Mouse (Mus musculus) activated CD4-positive, CD25-positive, alpha-beta regulatory T cell (primary cell): ENCODE data around the gene Psg20. TPM values are rescaled to one million over a fixed set of nuclear protein-coding genes. Genes with fewer than 3 reads are reported as not detected.

Experiments used
- polyA plus RNA-seq, 2 experiments: library from polyadenylated mRNA; unstranded; fragments of 100-300 nt; shearing (Covaris generic); gene quantifications; one replicate each; pipeline ENCODE4 v1.2.1; 2017

Gene Psg20
- polyA plus RNA-seq, result not detected

DNA sequence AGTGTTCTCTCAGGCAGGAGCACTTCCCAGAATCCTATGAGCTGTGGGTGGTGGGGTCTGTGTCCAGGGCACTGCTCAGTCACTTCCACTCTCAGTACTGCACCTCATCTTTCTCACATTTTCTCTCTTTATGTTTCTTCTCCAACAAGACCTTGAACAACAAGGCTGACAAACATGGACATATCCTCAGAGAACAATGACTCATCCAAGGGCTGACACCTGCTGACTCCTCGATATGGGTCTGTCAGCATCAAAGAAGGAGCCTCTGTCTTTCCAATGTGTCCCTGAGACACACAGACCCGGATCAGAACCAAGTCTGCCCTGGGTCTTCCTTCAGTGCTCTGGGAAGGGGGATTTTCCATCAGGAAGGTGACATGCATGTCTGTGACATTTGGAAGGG is at the start of gene Psg20:
Gene Psg20, minus strand, starts transcription at position 101 of the 400 bp plus-strand sequence.

GRCm38 (mm10) chr7:18717790-18718189 is 31.8 kb upstream of the Psg20 start, which contains the start of gene Psg22:
Gene Psg22 (plus strand): TSS chr7:18718090.

DNA sequence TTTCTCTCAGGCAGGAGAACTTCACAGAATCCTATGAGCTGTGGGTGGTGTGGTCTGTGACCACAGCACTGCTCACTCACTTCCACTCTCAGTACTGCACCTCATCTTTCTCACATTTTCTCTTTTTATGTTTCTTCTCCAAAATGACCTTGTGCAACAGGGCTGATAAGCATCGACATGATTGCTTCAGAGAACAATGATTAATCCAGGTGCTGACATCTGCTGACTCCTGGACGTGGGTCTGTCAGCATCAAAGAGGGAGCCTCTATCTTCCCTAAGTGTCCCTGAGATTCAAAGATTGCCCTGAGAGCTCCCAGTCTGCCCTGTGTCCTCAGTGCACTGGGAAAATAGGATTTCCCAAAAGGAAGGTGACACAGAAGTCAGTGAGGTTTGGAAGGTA is 29.4 kb downstream of the Psg20 start, which contains the start of gene Psg21:
Gene Psg21, minus strand, starts transcription at position 101 of the 400 bp plus-strand sequence.

Other genes starting within 250 kb of the Psg20 start
- under 1 TPM in 1 of 2 experiments, not detected in 1; 0.11 TPM for gene Psg26, start 202.0 kb downstream of the Psg20 start, polyA plus RNA-seq
- gene Psg25, start 153.9 kb downstream of the Psg20 start, polyA plus RNA-seq, result not detected
- not detected for gene Psg27, start 118.9 kb downstream of the Psg20 start, polyA plus RNA-seq
- under 1 TPM; 0.11 to 0.14 TPM for gene Psg23, start 69.7 kb downstream of the Psg20 start, polyA plus RNA-seq
- under 1 TPM in 1 of 2 experiments, not detected in 1; 0.17 TPM for gene Psg21, start 29.5 kb downstream of the Psg20 start, polyA plus RNA-seq
- gene Psg22, start 31.9 kb upstream of the Psg20 start, polyA plus RNA-seq, result not detected
- gene Psg19, start 112.3 kb upstream of the Psg20 start, polyA plus RNA-seq, result not detected
- gene Psg17, start 135.4 kb upstream of the Psg20 start, polyA plus RNA-seq, result not detected
- gene Mill2, start 153.8 kb upstream of the Psg20 start, polyA plus RNA-seq, result under 1 TPM in 1 of 2 experiments, not detected in 1; 0.77 TPM
- 100 to 1,000 TPM; 131 to 365 TPM for gene Pglyrp1, start 185.1 kb upstream of the Psg20 start, polyA plus RNA-seq
- 10 to 100 TPM; 29.2 to 30.6 TPM for gene Ccdc61, start 224.2 kb upstream of the Psg20 start, polyA plus RNA-seq
- gene Nova2, start 239.7 kb upstream of the Psg20 start, polyA plus RNA-seq, result under 1 TPM in 1 of 2 experiments, not detected in 1; 0.05 TPM